Mouse (Mus musculus) right cerebral cortex, postnatal 4 days (tissue): ENCODE data around the gene Tcf15.

Source experiments
- DNase-seq: peaks from one replicate; pipeline ENCODE4 v3.0.0-alpha.2; 2022

Gene Tcf15

DNA sequence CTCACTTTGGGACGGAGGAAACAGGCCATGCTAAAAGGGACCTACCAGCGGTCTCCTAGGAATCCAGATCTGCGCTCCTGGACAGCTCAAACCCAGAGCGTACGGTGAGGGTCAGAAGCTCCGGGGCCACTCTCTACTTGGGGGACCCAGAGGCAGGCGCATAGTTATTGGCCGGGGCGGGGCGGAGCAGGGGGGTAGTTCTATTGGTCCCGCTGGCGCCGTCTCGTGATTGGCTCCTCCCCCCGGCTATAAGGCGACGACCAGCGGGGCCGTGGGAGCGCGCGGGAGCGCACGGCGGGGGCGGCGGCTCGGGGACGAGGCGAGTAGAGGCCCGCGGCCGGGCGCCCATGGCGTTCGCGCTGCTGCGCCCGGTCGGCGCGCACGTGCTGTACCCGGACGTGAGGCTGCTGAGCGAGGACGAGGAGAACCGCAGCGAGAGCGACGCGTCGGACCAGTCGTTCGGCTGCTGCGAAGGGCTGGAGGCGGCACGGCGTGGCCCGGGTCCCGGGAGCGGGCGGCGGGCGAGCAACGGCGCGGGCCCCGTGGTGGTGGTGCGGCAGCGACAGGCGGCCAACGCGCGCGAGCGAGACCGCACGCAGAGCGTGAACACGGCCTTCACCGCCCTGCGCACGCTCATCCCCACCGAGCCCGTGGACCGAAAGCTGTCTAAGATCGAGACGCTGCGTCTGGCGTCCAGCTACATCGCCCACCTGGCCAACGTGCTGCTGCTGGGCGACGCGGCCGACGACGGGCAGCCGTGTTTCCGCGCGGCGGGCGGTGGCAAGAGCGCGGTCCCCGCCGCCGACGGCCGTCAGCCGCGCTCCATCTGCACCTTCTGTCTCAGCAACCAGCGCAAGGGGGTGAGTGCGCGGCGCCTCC lies at the start of gene Tcf15:
TSS of gene Tcf15 (plus strand) at position 283 of the 879 bp plus-strand sequence.
- DNase-seq, result peak; percentile 30

DNA sequence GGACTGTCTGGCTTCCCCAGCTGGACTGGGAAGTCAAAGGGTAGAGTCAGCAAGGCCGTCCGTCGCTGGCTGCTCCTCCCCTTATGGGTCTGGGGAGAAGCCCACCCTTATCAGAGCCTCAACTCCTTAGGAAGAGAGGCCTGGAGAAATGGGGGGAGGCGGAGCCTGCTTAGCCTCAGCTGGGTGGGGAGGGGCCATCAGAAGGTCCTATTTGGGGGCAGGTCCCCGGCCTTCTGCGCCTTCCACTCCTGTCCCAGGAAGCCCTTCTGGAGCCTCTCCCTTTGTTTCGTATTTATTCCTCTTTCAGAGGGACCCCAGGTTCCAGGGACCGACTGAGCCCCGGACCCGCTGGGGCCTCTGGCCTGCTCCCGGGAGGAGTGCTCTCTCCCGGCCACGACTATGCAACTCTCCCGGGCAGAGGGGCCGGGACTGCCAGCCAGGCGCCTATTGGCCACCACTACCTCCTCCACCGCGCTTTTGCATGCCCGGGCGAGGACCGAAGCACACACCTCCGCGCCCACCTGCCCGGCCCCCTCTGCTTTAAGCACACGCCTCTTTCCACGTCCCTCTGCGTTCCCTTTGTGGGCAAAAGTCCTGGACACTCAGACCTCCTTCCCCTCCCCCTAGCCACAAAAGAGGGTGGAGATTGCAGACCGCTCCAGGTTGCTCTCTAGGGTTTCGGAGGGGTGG lies 48.4 kb upstream of the Tcf15 start:
- DNase-seq, result no peak

DNA sequence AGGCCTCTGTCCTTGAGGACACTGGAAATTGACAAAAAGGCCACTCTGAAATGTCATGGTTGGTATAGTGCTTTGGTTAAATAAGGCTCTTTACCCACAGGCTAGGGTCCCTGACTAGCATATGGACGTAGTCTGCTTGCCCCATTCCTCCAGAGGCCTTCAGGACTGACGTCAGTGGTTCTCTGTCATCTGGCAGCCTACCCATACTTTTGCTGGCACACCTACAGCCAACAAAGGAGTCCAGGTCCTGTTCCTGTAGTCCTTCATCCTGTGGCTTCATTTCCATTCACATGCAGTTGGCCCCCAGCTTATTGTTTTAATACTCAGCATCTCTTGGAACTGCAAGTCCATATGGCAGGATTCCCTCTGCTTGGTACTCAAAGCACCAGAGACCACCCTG lies 46.4 kb upstream of the Tcf15 start:
- no peak for DNase-seq

DNA sequence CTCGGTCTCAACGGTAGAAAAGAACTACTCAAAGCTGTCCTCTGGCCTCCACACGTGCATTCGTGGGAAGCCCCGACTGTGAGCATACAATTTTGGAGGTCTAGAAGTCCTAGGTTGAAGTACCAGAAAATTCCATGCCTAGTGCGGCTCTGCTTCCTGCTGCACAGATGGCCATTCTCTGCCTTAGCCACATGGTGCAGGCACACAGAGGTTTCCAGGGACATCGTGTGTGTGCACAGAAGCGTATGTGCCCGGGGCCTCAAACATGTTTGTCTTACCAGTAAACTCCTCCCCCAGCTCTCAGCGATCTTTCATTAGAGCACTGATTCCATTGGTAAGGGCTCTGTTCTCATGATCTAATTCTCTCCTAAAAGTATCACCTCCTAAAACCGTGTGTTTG lies 45.4 kb upstream of the Tcf15 start:
- DNase-seq, result no peak

DNA sequence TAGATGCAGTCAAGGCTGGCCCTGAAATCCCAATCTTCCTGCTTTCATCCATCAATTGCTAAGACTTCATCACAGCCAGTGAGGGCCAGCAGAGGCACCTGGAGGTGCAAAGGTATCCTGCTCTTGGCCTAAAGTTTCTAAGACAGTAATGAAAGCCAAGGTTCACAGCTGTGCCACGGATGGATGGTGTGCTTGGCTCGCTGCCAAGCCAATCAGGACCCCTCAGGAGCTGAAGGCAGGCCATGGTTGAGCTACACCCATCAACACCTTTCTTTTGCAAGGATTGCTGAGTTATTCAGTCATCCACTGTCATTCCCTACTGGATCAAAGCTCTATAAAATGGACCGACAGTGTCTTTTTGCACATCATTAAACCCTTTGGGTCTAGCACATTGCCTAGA lies 43.8 kb upstream of the Tcf15 start:
- no peak for DNase-seq

DNA sequence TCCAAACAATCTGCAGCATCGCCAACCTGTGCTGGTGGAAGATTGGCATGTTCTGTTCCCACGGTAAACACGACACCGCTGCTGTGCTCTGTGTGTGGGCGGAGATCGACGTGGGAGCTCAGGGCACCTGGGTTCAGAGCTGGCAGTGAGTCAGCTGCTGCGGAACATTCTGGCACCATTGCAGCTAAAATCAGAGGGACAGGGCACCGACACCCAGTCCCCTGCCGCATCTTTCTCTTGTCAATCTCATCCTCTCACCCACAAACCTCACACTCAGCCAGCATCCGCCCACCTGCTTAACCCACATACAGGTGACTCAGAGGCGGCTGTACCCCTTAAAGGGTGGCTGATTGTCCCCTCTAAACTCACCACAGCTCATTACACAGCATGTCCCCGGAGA lies 41.6 kb upstream of the Tcf15 start:
- no peak for DNase-seq

DNA sequence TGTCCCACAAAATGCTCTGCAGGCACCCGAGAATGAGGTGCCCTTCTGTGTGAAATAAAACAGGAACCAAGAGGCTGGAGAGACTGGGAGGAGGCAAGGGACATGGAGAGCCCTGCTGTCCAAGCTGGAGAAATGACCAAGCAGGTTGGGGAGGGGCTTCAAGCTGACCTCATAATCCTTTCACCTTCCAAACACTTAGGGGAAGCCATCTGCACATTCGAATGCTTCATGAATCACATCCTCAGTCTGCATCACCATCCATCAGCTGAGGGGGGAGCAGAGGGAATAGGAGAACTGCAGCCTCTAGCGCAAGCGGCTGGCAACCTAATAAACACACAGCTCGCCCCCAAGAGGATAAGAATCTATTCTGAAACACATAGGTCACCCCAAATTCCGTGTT lies 41.0 kb upstream of the Tcf15 start:
- DNase-seq, result no peak

DNA sequence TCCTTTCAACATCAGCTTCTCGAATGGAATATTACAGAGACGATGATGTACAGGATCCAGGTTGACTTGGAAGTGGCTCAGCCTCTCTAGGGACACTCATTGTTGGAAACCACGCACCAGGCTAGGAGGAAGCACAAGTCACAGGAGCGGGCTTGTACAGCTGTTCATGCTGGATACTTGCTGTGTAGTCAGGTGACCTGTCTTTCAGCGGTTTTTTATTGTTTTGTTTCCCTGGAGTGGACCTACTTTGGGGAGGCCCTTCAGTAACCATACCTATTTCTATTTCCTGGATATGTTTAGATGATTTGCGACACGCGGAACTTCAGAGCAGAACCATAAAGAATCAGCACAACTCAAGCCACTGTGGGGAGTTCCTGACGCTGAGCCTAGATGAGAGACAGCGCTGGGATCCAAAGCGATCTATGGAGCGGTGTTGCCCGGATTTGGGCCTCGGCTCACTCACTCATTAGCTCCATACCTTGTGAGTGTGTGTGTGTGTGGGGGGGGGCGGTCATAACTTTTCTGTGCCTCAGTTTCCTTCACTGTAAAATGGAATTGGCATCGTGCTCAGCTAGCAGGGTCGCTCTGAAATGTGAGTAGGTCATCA lies 38.5 kb upstream of the Tcf15 start:
- DNase-seq, result no peak

DNA sequence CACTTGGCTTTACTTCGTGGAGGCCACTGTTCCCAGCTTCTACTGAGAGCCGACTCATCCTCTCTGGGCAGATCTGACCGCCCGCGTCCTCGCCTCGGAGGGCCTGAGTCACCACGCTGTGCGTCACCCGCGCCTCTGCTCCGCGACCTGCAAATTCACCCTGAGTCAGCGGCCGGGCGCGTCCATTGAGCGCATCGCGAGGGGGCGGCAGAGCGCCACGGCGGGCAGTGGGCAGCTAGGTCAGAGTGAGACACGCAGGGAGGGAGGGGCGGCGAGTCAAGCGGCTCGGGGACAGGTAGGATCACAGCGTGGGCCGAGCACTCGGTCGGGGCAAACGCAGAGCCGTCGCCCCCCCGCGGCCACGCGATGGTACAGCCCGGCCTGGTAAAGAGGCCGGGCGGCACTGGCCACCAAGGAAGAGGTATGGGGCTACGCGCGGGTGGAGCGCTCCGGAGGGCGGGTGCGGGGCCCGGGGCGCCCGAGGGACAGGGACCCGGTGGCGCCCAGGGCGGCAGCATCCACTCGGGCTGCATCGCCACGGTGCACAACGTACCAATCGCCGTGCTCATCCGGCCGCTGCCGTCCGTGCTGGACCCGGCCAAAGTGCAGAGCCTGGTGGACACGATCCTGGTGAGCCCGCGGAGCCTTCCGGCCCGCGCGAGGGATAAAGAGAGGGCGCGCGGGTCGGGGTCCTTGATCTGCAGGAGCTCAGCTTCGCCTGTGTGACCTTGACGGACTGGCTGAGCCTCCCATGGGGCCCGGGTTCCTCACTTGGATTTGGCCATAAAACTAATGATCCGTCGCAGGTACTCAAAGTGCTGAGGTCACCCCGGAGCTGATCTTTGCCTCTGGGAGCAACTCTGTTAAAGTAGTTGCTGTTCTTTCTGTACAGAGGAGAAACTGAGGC lies 37.8 kb upstream of the Tcf15 start, which contains the start of gene Srxn1:
TSS of gene Srxn1 (plus strand) at position 199 of the 907 bp plus-strand sequence.
- peak; percentile 72 for DNase-seq

DNA sequence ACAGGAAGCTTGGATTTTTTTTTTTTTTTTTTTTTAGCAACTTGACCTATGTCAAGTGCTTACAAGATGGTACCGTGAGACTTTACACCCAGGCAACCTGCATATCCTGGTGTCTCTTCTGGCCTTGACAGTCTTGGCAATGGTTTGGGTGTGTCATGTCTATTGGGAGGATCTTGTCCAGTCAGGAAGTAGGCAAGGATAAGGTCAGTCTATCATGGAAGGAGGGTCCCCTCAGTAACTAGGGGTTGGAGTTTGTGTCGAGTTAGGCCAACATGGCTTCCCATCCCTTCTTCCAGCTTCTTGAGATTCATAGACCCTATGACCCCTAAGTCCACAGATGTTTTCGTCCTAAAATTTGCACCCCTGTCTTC lies 37.2 kb upstream of the Tcf15 start:
- DNase-seq, result no peak

DNA sequence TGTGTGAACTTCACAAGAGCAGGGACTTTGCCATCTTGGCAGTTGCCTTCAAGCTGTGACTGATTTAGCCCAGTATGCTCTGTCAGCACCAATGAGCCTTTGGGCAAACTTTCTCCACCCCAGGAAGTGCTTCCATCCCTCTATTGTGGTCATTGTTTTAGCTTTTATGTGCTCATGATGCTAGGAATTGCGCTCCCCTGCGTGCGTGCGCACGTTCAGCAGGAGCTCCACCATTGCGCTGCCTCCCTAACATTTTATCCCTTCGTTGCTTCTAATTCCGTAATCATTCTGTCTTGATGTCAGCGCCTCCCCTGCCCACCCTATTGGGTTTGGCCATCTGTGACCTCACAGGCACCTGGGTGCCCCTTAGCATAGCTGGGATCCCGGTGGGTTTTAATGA lies 36.8 kb upstream of the Tcf15 start:
- DNase-seq, result no peak

DNA sequence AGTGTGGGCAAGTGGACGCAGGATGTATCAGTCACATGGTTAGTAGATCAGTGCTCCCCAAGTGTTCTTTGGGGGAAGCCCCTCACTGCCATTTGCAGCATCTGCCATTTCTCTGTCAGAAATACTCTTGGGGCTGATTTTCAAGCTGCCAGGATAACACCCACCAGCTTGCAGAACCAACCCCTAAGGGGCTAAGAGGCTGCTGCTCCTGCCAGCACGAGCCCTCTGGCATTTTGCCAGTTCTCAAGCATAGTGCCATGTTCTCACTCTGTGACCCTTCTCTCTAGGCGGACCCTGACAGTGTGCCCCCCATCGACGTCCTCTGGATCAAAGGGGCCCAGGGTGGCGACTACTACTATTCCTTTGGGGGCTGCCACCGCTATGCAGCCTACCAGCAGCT lies 34.7 kb upstream of the Tcf15 start:
- no peak for DNase-seq

DNA sequence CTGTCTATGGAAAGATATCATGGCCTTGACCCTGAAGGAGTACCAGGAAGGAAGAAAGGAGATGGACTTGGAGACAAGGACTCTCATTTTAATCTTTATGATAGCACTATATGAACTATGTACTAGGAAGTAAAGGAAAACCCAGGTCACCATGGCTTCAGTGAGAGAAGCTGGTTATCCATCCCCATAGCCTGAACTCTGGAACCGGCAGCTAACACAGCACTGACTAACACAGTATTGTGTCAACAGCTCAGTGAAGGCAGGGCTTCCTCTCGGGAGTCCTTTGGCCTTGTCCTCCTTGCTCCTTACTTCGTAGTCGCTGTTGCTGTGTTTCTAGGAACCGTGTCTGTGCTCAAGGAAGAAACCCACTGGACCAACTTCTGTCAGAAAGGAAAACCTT lies 34.0 kb upstream of the Tcf15 start:
- no peak for DNase-seq

DNA sequence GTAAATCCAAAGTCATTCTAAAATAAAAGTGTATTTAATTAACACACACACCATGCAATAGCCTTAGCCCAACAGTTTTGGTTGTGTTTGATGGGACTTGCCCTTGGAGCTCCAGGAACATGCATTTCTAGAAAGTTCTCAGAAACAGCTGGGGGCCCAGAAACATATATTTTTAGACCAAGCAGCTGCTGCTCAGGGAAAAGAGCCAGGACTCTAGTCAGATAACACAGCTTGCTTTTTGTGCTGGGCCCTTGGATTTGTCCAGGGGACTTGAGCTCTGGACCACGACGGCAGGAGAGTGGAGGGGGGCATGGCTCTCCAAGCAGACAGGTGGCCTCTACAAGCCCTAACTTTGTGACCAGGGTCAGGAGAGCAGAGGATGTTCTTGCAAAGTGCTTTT lies 32.0 kb upstream of the Tcf15 start:
- DNase-seq, result no peak

DNA sequence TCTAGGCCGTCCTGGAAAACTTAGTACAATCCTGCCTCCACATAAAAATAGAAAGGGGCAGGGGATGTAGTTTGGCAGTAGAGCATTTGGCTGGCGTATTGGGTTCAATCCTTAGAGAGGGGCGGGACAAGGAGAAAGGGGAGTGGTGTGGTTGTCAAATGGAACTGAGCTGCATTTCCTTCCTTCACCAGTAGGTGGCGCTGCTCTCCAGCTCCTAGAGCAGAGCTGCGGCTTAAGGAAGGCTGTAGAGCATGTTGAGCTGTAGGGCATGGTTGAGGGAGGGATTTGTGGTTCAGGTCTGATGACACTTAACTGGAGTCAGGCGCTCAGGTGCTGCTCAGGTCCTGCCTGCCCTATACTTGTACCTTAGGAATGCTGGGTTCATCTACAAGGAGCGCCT lies 31.4 kb upstream of the Tcf15 start:
- DNase-seq, result peak; percentile 95

DNA sequence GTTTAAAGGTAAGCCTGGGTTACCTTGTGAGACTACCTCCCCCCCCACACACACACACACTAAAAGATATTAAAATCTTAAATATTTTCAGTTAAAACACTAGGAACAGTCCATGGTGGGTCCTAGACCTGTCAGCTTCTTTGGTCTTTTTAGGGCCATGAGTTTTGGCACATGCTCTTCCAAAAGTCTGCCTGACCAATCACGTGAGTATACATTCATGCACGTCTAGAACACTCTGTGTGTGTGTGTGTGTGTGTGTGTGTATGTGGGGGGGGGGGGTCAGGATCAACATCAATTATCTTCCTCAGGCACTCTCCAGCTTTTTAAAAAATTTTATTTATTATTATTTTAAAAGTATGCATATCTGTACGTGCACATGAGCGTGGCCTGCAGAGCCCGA lies 30.9 kb upstream of the Tcf15 start:
- no peak for DNase-seq

DNA sequence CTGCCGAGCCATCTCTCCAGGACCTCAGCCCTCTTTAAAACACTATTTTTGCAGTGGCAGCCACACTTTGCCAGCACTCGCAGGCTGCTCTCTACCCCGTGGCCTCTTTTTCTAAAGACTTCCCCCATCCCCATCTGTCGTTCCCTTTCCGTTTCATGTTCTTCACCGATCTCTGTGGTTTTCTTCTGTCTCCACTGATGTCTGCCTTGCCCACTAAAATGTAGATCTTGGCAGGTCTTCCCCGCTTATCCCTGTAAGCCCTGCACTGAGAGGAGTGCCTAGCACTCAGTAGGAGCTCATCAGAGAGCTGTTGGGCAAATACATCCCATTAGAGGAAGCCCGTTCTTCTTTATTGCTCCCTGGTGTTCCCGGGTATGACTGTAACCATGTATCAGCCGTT lies 30.4 kb upstream of the Tcf15 start:
- DNase-seq, result no peak

DNA sequence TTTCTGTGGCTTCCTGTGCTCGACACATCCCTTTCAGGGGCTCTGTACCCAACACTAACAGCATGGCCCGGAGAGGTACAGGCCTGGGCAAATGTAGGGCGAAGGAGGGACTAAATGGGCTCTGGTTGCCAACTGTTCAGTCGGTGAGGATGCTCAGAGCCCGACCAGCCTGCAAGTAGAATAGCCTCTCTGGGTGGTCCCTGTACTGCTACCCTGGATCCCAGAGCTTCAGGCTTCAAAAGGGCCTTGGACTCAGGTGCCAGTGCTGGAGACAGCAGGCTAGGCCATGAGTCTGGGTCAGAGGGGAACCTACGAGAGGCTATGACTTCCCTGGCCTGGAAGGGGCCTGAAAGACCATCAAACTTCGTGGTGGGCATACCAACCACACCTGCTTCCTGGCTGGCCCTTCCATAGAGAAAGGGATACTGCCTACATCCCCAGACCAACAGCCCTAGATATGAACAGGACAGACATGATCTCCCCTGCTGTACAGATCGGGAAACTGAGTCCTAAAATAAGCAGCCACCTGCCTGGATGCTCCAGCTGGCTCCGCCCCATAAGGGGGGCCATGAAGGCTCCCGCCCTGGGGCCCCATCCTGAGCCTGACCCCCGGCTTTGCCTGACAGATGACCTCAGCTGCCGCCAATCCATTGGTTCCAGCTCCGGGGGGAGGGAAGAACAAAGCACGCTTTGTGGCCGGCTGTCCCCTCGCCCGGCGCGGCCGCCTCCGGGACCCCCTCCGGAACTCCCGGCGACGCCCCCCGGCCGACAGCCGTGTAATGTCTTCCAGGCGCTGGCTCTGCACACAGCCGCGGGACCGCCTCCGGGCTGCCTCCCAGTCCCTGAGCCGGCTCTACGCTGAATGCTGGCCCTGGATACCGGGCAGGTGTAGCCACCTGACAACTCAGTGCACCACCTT lies 29.0 kb upstream of the Tcf15 start:
- DNase-seq, result no peak

DNA sequence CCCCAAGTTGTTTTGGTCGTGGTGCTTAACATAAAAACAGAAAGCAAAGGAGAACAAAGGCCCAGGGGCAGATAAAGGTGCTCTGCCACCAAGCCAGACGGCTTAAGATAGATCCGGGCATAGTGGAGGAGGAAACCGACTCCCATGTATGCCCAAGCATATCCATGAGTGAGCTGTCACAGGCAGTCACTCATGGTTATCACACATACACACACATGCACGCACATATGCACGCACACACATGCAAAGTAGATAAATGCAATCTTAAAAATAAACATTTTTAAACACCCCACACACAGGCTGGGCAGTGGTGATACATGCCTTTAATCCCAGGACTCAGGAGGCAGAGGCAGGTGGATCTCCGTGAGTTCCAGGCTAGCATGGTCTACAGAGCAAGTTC lies 25.7 kb upstream of the Tcf15 start:
- no peak for DNase-seq

DNA sequence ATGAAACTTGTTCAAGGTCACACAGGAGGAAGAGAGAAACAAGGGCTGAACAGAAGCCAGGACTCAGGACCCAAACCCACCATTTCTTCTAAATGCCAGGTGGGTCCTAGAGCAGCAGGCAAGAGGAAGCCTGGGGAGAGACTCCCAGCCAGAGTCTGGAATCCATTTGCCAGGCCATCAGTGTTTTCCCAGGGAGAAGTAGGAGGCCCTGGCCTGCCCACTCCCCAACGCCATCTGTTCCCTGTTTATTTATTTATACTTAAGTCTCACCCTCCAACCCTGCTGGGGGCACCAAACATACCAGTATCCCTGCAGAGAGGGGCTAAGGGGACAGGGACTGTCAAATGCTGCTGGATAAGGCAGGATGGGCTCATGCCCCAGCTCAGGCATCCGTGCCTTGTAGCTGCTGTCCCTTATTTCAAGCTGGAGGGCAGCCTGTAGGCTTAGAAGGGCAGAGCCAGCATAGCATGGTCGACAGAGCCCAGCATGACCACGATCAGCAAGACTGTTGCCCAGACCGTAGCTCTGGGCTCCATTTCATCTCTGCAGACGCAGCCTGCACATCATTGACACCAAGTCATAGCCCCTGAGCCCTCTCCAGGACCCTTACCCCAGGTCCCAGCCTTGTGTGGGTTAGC lies 24.0 kb upstream of the Tcf15 start:
- DNase-seq, result no peak

DNA sequence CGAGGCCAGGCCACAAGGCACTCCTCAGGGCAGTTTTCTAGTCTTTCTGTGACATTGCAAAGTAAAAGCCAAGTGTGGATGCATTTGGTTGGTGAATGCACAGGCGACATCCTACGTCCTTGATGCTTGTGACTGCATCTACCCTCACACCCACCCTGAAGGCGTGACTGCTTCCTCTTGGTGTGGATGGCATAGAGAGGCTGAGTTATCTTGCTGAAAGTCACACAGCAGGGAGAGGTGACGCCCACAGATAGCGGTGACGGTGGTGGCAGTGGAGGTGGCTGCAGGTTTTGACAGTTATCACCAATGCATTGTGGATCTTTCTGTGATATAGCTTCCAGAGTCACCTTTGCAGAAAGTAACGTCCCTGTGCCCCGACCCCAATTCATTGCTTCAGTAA lies 20.5 kb upstream of the Tcf15 start:
- no peak for DNase-seq
